In genomic region chr12:110695676-110696171, GRCm38 (mm10) we compare ENCODE assay signal across 7 mouse cellular contexts. TPM values are rescaled to one million over a fixed set of nuclear protein-coding genes. Genes with fewer than 3 reads are reported as not detected.
A peak's percentile ranks its signal among the peaks of the same experiment; 100 is the strongest.
DNase-seq lines count a peak whose midpoint lies in the region; ATAC-seq and TF ChIP-seq lines count a peak whose summit lies in the region.

No protein-coding gene starts in this region.

- H3K27me3 ChIP-seq in Patski: no peaks in the 10 kb centered on the region
- no peaks in the 10 kb centered on the region for H3K27me3 ChIP-seq in forebrain, embryonic 10.5 days (ENCODE audit: poor library complexity, severe bottlenecking)
- H3K27me3 ChIP-seq in neural tube, embryonic 15.5 days (replicated peaks): no peaks in the 10 kb centered on the region

- in situ Hi-C loops in Patski (cut with MboI; ENCODE audit: low pct_unique_long_range_greater_than_20kb): no loop called here

- TF ChIP-seq POLR2A in lung, adult 2 months (IDR thresholded peaks at IDR 0.05; ENCODE audit: borderline replicate concordance, extremely low read depth, low read depth, low read length): no peak; the same call in 1 of the 2 replicates

- TF ChIP-seq CTCF in Patski (IDR thresholded peaks at IDR 0.05): no peak
- TF ChIP-seq CTCF in lung, adult 2 months (IDR thresholded peaks at IDR 0.05; ENCODE audit: insufficient read depth, low read length): no peak

- DNase-seq in Patski (ENCODE audit: low read depth, low spot score): no peak
- peak; percentile 18 for DNase-seq in brain, embryonic 18.5 days (ENCODE audit: low read depth, low spot score)
- DNase-seq in forebrain, embryonic 10.5 days (ENCODE audit: extremely low spot score, low spot score): peak; percentile 66
- peak; percentile 12 for DNase-seq in heart, postnatal 25 days (ENCODE audit: low spot score)
- peak; percentile 60 for DNase-seq in layer of hippocampus, adult 9-11 months
- no peak for DNase-seq in lung, adult 2 months

- H3K4me2 ChIP-seq in neural tube, embryonic 15.5 days: peak overlapping the region; percentile 58

- POLR2A ChIA-PET in Patski (lab: Charles Lee): interaction anchor here (0.6 kb wide), 1 partner anchor 42 kb away, joined by 3 read pairs; the partner anchor contains the start of gene Wdr20

- peaks cover 47% of the 10 kb centered on the region for H3K4me1 ChIP-seq in forebrain, embryonic 10.5 days
- no peaks in the 10 kb centered on the region; the same call in 1 of the 2 replicates for H3K4me1 ChIP-seq in lung, adult 2 months (ENCODE audit: control insufficient read depth, insufficient read depth, low read length)
- peaks cover 18% of the 10 kb centered on the region for H3K4me1 ChIP-seq in neural tube, embryonic 15.5 days

- H3K27ac ChIP-seq in forebrain, embryonic 10.5 days: peak overlapping the region; percentile 97
- peak overlapping the region; percentile 97 for H3K27ac ChIP-seq in neural tube, embryonic 15.5 days (replicated peaks)

- peaks cover 37% of the 10 kb centered on the region for H3K36me3 ChIP-seq in forebrain, embryonic 10.5 days (replicated peaks)
- peaks cover 23% of the 10 kb centered on the region for H3K36me3 ChIP-seq in neural tube, embryonic 15.5 days

- no peaks in the 10 kb centered on the region for H3K9me3 ChIP-seq in forebrain, embryonic 10.5 days
- no peaks in the 10 kb centered on the region for H3K9me3 ChIP-seq in neural tube, embryonic 15.5 days (replicated peaks)

- under 1% methylated on average over 55 of the region's 55 CpGs for WGBS in forebrain, embryonic 10.5 days
- WGBS in lung, adult 2 months: under 1% methylated on average over 51 of the region's 55 CpGs
- WGBS in neural tube, embryonic 15.5 days: under 1% methylated on average over 55 of the region's 55 CpGs

- H3K4me3 ChIP-seq in forebrain, embryonic 10.5 days: peak overlapping the region; percentile 71
- peak overlapping the region; percentile 76 for H3K4me3 ChIP-seq in lung, adult 2 months (replicated peaks; ENCODE audit: extremely low read depth, low read depth, low read length)
- H3K4me3 ChIP-seq in neural tube, embryonic 15.5 days (replicated peaks): peak overlapping the region; percentile 86

- peak; percentile 45 for ATAC-seq in Patski
- peak; percentile 71 for ATAC-seq in neural tube, embryonic 15.5 days (ENCODE audit: low FRiP score)

- CTCF ChIA-PET in Patski (lab: Charles Lee): no interaction called here

- intact Hi-C loops in heart, postnatal 25 days (cut with DNase I): loop anchor here (2.0 kb wide), 1 partner anchor 105 kb away; no protein-coding TSS in a partner anchor

- peak overlapping the region; percentile 98 for H3K9ac ChIP-seq in neural tube, embryonic 15.5 days (replicated peaks)

RNA-seq across cellular contexts. Expression of gene Hsp90aa1, which starts 6.8 kb away (rescaled TPM):
- 576 TPM for polyA plus RNA-seq in Patski (2021)
- polyA plus RNA-seq in forebrain, embryonic 10.5 days (2016; fragmentation: Nextera tagmentation; extraction: Ambion mirVana): 1,260 and 1,271 TPM in 2 replicates
- total RNA-seq in heart, postnatal 25 days (2021): 100 to 1,000 TPM; 136 to 207 TPM
- 65.6 and 105 TPM in 2 replicates for polyA plus RNA-seq in lung, adult 2 months (2012; rRNA removed)
- 1,438 and 1,488 TPM in 2 replicates for polyA plus RNA-seq in neural tube, embryonic 15.5 days (2015; fragmentation: Nextera tagmentation; extraction: Ambion mirVana)

RNA-seq across cellular contexts. Expression of gene 1700001K19Rik, which starts 13.3 kb away (rescaled TPM):
- 0.12 TPM for polyA plus RNA-seq in Patski (2021)
- polyA plus RNA-seq in forebrain, embryonic 10.5 days (2016; fragmentation: Nextera tagmentation; extraction: Ambion mirVana): not detected in 2 replicates
- total RNA-seq in heart, postnatal 25 days (2021): not detected
- polyA plus RNA-seq in lung, adult 2 months (2012; rRNA removed): not detected in 2 replicates
- 0.17 TPM in 1 of 2 replicates, not detected in the other for polyA plus RNA-seq in neural tube, embryonic 15.5 days (2015; fragmentation: Nextera tagmentation; extraction: Ambion mirVana)

RNA-seq across cellular contexts. Expression of gene Wdr20, which starts 42.0 kb away (rescaled TPM):
- 30.2 TPM for polyA plus RNA-seq in Patski (2021)
- polyA plus RNA-seq in forebrain, embryonic 10.5 days (2016; fragmentation: Nextera tagmentation; extraction: Ambion mirVana): 22.5 and 23.5 TPM in 2 replicates
- 10 to 100 TPM; 27.9 to 28.6 TPM for total RNA-seq in heart, postnatal 25 days (2021)
- 13.5 and 16.2 TPM in 2 replicates for polyA plus RNA-seq in lung, adult 2 months (2012; rRNA removed)
- polyA plus RNA-seq in neural tube, embryonic 15.5 days (2015; fragmentation: Nextera tagmentation; extraction: Ambion mirVana): 23.2 and 24.2 TPM in 2 replicates

Comparison
In these comparisons a context has a peak if more than half of its experiments do, and no peak if none do; other contexts are left out.
1. DNase-seq: peak in brain, embryonic 18.5 days (single experiment), forebrain, embryonic 10.5 days (single experiment), heart, postnatal 25 days (single experiment) and layer of hippocampus, adult 9-11 months (single experiment); none in Patski (single experiment) and lung, adult 2 months (single experiment).
2. Peak in every context shown above with its lines, with median percentiles within 50 percentile points of each other: H3K4me3 ChIP-seq.